Mouse (Mus musculus): ENCODE measurements around the gene Rbmx. TPM values are rescaled to one million over a fixed set of nuclear protein-coding genes. Genes with fewer than 3 reads are reported as not detected.

Gene Rbmx
- polyA plus RNA-seq, 1 experiment from 2014 or later, result 137 TPM

Other genes starting within 250 kb of the Rbmx start
- not detected in 2 replicates for gene Cd40lg, start 180.9 kb downstream of the Rbmx start, polyA plus RNA-seq (2015; fragmentation: Nextera tagmentation; extraction: Ambion mirVana)
- 3.9 and 4.1 TPM in 2 replicates for gene Arhgef6, start 54.3 kb downstream of the Rbmx start, polyA plus RNA-seq (2015; fragmentation: Nextera tagmentation; extraction: Ambion mirVana)
- gene Gm364, start 16.1 kb upstream of the Rbmx start, polyA plus RNA-seq (2015; fragmentation: Nextera tagmentation; extraction: Ambion mirVana), result 0.08 TPM in 1 of 2 replicates, not detected in the other
- gene Gpr101, start 110.7 kb upstream of the Rbmx start, polyA plus RNA-seq (2015; fragmentation: Nextera tagmentation; extraction: Ambion mirVana), result not detected in 2 replicates